Mouse (Mus musculus): ENCODE measurements around the gene Adprhl1.

GRCm38 (mm10) chr8:13276941-13277447, 23.0 kb upstream of the Adprhl1 start:
- TF ChIP-seq CTCF (IDR thresholded peaks at IDR 0.05; ENCODE audit: low read depth) (no peak), EP300 (IDR thresholded peaks at IDR 0.05; ENCODE audit: low read depth) (no peak)
